Mouse (Mus musculus): Measurements from ENCODE around the gene Cd6. TPM values are rescaled to one million over a fixed set of nuclear protein-coding genes. Genes with fewer than 3 reads are reported as not detected.

Gene Cd6
- 0.11 and 0.60 TPM in 2 replicates for polyA plus RNA-seq (2015; fragmentation: Nextera tagmentation; extraction: Ambion mirVana)

DNA sequence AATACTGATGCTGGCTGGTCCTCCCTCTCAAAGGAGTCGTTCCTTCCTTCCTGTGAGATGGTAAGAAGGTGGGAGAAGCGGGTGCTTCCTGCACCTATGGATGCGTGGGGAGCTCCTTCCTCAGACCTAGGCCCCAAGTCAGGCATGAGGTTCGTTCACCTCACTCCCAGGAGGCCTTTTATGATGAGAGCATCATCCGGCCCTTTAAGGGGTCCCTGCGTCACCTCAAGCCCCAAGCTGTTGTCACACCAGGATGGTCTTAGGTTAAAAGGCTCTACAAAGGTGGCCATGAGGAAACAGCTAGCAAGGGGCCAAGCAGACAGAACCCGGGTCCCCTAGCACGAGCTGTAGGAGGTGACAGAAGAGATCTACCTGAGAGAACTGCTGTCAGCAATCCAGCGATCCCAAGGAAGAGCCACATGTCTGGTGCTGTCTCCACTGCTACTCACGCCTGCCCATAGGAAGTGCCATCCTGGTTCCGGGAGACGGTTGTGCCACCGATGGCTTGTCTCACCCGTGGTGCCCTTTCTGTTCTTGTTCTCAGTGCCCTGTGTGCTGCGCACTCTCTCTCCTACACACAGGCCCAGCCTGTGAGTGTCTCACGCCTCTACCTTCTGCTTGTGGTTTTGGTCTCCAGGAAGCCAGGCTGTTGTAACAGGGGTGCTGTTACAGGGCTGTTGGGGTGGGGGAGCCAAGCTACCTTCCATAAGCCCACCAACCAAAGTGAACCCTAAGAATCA, at the start of gene Cd6:
TSS of gene Cd6 (minus strand) at position 623 of the 740 bp plus-strand sequence.
- no peak within 1 kb of the TSS for H3K4me3 ChIP-seq

DNA sequence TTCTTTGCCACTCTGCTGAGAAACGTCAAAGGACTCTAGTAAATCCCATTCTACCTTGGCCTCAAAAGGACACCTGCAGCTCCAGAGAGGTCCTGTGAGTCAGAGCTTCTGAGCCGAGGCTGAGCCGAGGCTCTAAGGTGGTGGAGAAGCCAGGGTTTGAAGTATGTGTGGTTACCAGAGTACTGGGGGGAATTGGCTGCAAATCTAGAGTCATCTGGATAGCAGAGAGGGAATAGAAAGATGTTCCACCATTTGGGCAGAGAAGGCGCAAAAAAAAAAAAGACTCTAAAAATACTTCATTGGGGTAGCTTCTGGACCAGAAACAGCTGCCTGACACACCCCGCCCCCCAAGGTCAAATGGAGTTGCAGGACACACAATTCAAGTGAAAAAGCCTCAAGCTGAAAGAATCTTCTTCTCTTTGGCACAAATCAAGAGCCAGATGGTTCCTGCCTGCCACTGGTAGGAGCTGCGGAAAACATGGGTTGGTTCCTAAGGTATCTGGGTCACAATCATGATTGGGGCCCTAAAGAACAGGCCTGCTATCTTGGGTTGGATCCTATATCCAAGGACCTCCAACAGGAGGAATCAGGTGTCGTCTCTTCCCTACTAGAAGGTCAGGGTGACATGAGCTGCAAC, 48.5 kb upstream of the Cd6 start:
- ATAC-seq (ENCODE audit: borderline replicate concordance, extremely low read depth, low FRiP score, low TSS enrichment) = no peak

More for the DNA sequence above, at the start of gene Cd6:
- no peak for ATAC-seq (ENCODE audit: borderline replicate concordance, extremely low read depth, low FRiP score, low TSS enrichment)
- H3K4me1 ChIP-seq = peaks cover 4% of the 10 kb centered on the region; the same call in 1 of the 2 replicates
- no peaks in the 10 kb centered on the region for H3K9me3 ChIP-seq
- no peaks in the 10 kb centered on the region for H3K27me3 ChIP-seq
- H3K4me2 ChIP-seq = no peak within 1 kb of the TSS
- no peak within 1 kb of the TSS for H3K9ac ChIP-seq
- H3K36me3 ChIP-seq = no peaks in the 10 kb centered on the region
- H3K27ac ChIP-seq = no peak within 1 kb of the TSS
- 84% methylated on average over 16 of the region's 16 CpGs for WGBS

DNA sequence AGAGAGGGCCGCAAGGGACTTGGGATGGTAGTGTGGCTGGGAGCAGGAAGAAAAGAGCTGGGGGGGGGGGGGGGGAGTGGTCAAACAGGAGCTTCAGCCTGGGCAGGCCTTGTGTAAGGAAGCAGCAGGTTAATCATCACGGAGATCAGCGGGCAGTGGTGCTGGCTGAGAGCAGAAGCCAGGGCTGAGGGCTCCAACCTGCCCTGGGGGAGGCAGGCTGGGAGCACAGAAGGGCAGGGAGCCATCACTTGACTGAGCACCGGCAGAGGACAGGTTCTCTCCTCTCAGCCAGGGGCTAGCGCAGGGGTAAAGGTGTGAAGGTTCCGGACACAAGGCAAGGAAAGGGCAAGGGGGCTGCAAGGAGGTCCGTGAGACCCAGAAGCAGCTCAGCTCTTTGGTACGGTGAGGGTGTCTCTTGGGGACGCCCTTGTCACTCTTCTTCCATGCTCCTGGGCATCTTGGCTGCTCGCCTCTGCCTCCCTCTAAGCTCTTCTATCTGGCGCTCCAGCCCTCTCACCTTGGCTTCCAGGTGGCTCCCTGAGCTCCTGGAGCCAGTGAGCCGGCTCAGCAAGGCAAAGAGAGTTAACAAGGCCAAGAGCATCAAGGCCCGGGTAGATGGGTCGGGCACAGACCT, 41.6 kb upstream of the Cd6 start:
- Histone ChIP-seq H3K27ac (peak overlapping the region; percentile 89), H3K9ac (no peak overlapping the region), H3K4me1 (peaks cover 34% of the 10 kb centered on the region), H3K4me2 (no peak overlapping the region), H3K27me3 (no peaks in the 10 kb centered on the region), H3K9me3 (no peaks in the 10 kb centered on the region), H3K36me3 (peaks cover 32% of the 10 kb centered on the region), H3K4me3 (no peak overlapping the region)
- WGBS = 75% methylated on average over 13 of the region's 14 CpGs
- no peak for ATAC-seq (ENCODE audit: borderline replicate concordance, extremely low read depth, low FRiP score, low TSS enrichment)

More for the DNA sequence above, 48.5 kb upstream of the Cd6 start:
- peaks cover 34% of the 10 kb centered on the region for H3K4me1 ChIP-seq
- no peak overlapping the region for H3K4me3 ChIP-seq
- H3K9me3 ChIP-seq = no peaks in the 10 kb centered on the region
- H3K27me3 ChIP-seq = no peaks in the 10 kb centered on the region
- no peak overlapping the region for H3K4me2 ChIP-seq
- WGBS = 83% methylated on average over 7 of the region's 7 CpGs
- no peak overlapping the region for H3K27ac ChIP-seq
- peaks cover 12% of the 10 kb centered on the region for H3K36me3 ChIP-seq
- no peak overlapping the region for H3K9ac ChIP-seq

- H3K9me3 ChIP-seq = no peaks in the 10 kb centered on the region
Observed at GRCm38 (mm10) chr19:10870676-10871075, 40.8 kb upstream of the Cd6 start.

DNA sequence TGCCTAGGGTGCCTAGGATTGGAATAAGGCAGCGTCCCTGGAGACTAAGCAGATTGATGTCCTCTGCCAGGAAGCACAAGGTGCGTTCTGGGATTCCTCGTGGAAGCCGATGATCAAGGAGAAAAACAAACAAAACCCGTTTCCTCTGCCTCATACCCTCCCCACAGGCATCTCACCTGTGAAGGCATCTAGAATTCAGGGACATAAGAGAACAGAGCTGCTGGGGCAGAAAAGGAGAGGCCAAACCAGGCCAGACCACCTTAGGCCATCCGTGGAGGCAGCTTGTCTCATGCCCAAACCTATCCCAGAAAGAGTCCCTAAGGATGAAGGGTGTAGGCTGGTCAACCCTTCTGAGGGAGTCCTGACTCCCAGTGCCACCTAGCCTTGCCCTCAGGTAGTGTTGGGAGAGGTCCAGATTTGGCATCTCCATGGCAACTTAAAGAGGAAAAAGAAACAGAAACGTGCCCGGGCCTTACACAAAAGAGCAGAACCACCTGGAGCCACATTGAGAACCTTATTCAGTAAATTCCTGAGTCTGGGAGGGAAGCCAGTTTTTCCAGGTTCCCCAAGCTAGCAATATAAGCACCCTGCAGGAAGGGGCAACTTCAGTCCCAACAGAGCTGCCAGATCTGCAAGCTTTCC, 40.1 kb upstream of the Cd6 start, which contains the start of gene Tmem132a:
TSS of gene Tmem132a (minus strand) at position 55 of the 642 bp plus-strand sequence.
- H3K9me3 ChIP-seq = no peaks in the 10 kb centered on the region
- peak within 1 kb of the TSS; percentile 87 for H3K9ac ChIP-seq
- H3K27me3 ChIP-seq = no peaks in the 10 kb centered on the region
- peak within 1 kb of the TSS; percentile 89 for H3K27ac ChIP-seq
- WGBS = 4% methylated on average over 8 of the region's 8 CpGs
- peak within 1 kb of the TSS; percentile 80 for H3K4me3 ChIP-seq
- peaks cover 34% of the 10 kb centered on the region for H3K4me1 ChIP-seq
- peaks cover 44% of the 10 kb centered on the region for H3K36me3 ChIP-seq
- ATAC-seq (ENCODE audit: borderline replicate concordance, extremely low read depth, low FRiP score, low TSS enrichment) = peak; percentile 51
- H3K4me2 ChIP-seq = peak within 1 kb of the TSS; percentile 81

More at GRCm38 (mm10) chr19:10870676-10871075, 40.8 kb upstream of the Cd6 start:
- H3K4me1 ChIP-seq = peaks cover 34% of the 10 kb centered on the region
- H3K27me3 ChIP-seq = no peaks in the 10 kb centered on the region
- no peak overlapping the region for H3K4me3 ChIP-seq
- no peak for ATAC-seq (ENCODE audit: borderline replicate concordance, extremely low read depth, low FRiP score, low TSS enrichment)
- peak overlapping the region; percentile 89 for H3K27ac ChIP-seq
- peaks cover 38% of the 10 kb centered on the region for H3K36me3 ChIP-seq
- H3K4me2 ChIP-seq = no peak overlapping the region
- no peak overlapping the region for H3K9ac ChIP-seq
- WGBS = 91% methylated on average over 3 of the region's 3 CpGs

- H3K27me3 ChIP-seq = no peaks in the 10 kb centered on the region
- WGBS = 0% methylated on average over 43 of the region's 43 CpGs
- peak overlapping the region; percentile 81 for H3K4me2 ChIP-seq
- H3K9ac ChIP-seq = peak overlapping the region; percentile 87
- ATAC-seq (ENCODE audit: borderline replicate concordance, extremely low read depth, low FRiP score, low TSS enrichment) = peak; percentile 92
- H3K9me3 ChIP-seq = no peaks in the 10 kb centered on the region
- peaks cover 34% of the 10 kb centered on the region for H3K4me1 ChIP-seq
- peaks cover 49% of the 10 kb centered on the region for H3K36me3 ChIP-seq
- peak overlapping the region; percentile 89 for H3K27ac ChIP-seq
- H3K4me3 ChIP-seq = peak overlapping the region; percentile 80
Observed at GRCm38 (mm10) chr19:10869241-10869885, 39.5 kb upstream of the Cd6 start.

GRCm38 (mm10) chr19:10868623-10869141, 38.8 kb upstream of the Cd6 start:
- ATAC-seq (ENCODE audit: borderline replicate concordance, extremely low read depth, low FRiP score, low TSS enrichment) = no peak
- H3K9me3 ChIP-seq = no peaks in the 10 kb centered on the region
- peak overlapping the region; percentile 80 for H3K4me3 ChIP-seq
- H3K9ac ChIP-seq = peak overlapping the region; percentile 87
- peak overlapping the region; percentile 89; the same call in 1 of the 2 replicates for H3K27ac ChIP-seq
- H3K27me3 ChIP-seq = no peaks in the 10 kb centered on the region
- peaks cover 49% of the 10 kb centered on the region for H3K36me3 ChIP-seq
- H3K4me1 ChIP-seq = peaks cover 34% of the 10 kb centered on the region
- 1% methylated on average over 17 of the region's 17 CpGs for WGBS
- peak overlapping the region; percentile 81 for H3K4me2 ChIP-seq

DNA sequence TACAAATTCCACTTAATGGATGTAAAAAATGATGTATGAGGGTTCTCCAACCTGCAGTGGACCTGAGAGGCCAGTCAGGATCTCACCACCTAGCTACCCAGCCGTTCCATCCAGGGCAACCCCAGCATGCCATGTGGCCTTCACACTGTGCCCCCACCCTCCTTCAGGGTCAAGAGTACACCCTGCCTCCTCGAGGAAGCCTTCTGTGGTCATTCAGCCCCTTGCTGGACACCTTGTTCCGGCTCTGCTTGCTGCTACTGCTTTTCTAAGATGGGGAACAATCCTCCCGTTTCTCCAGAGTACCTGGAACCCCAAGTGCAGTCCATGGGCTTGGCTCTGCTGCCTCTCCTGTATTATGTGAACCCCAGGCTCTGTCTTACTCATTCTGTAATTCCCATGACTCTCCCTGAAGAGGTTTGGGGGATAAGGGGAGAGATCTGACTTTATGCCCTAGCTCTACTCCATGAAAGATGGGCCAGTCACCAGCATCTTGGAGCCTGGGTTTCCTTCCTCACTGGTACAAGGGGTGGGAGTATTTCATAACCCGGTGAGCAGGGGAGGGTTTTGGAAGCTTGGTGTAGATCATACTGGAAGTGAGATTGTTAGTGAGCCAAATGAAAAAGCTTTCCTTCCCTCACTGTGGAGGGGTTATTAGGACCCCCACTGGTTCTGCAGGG, 38.2 kb upstream of the Cd6 start:
- no peak for ATAC-seq (ENCODE audit: borderline replicate concordance, extremely low read depth, low FRiP score, low TSS enrichment)
- peak overlapping the region; percentile 80 for H3K4me3 ChIP-seq
- peak overlapping the region; percentile 81 for H3K4me2 ChIP-seq
- H3K9me3 ChIP-seq = no peaks in the 10 kb centered on the region
- no peak overlapping the region for H3K27ac ChIP-seq
- WGBS = 22% methylated on average over 5 of the region's 5 CpGs
- H3K4me1 ChIP-seq = peaks cover 34% of the 10 kb centered on the region
- no peaks in the 10 kb centered on the region for H3K27me3 ChIP-seq
- H3K36me3 ChIP-seq = peaks cover 49% of the 10 kb centered on the region
- H3K9ac ChIP-seq = peak overlapping the region; percentile 87

DNA sequence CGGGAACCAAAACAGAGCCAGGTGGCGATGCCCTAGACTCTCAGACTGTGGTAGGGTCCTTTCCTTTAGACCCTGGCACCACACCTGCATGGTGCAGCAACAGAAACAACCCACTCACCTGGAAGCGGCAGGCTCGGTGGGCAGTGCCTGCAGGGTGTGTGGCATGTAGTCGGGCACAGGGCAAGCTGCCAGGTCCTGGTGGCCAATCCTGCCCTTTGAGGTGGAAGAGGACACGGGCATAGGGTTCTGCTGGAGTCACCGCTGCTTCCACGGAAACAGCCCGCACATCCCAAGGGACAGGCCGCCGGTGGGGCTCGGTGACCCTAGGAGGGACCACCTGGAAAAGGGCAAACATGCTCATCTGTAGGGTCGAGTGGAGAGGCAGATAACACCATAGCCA, 36.5 kb upstream of the Cd6 start:
- peaks cover 31% of the 10 kb centered on the region for H3K4me1 ChIP-seq
- H3K36me3 ChIP-seq = peaks cover 49% of the 10 kb centered on the region
- no peaks in the 10 kb centered on the region for H3K27me3 ChIP-seq
- no peaks in the 10 kb centered on the region for H3K9me3 ChIP-seq
- no peak overlapping the region for H3K4me3 ChIP-seq
- WGBS = 88% methylated on average over 13 of the region's 13 CpGs
- no peak for ATAC-seq (ENCODE audit: borderline replicate concordance, extremely low read depth, low FRiP score, low TSS enrichment)
- no peak overlapping the region for H3K9ac ChIP-seq
- H3K4me2 ChIP-seq = no peak overlapping the region
- H3K27ac ChIP-seq = no peak overlapping the region

DNA sequence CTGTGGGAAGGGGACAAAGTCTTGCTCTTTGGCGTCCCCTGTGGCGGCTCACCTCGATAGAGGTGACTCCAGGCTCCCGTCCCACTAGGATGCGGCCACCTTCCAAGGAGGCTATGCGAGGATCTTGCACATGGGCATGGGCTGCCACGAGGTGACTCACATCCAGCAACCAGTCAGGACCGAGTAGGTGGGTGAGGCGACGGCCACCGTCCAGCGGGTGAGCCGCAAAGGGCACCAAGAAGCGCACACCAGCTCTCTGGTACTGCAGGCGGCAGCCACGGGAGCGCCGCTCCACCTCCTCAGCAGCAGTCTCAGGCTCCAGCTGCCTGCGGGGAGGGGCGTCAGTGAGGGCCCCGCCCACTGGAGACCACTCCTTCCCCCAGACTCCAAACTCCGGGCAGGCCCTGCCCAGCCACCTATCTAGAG, 30.2 kb upstream of the Cd6 start:
- peaks cover 72% of the 10 kb centered on the region for H3K36me3 ChIP-seq
- H3K9me3 ChIP-seq = no peaks in the 10 kb centered on the region
- H3K4me3 ChIP-seq = no peak overlapping the region
- no peak overlapping the region for H3K9ac ChIP-seq
- ATAC-seq (ENCODE audit: borderline replicate concordance, extremely low read depth, low FRiP score, low TSS enrichment) = no peak
- H3K27ac ChIP-seq = no peak overlapping the region
- H3K4me2 ChIP-seq = no peak overlapping the region
- H3K4me1 ChIP-seq = no peaks in the 10 kb centered on the region
- H3K27me3 ChIP-seq = no peaks in the 10 kb centered on the region
- 41% methylated on average over 22 of the region's 22 CpGs for WGBS
